Mouse (Mus musculus): ENCODE measurements around the gene Inhbc.

Inhbc gene

GRCm38 (mm10) chr10:127369834-127370820, at the start of gene Inhbc:
Inhbc (minus strand) TSS chr10:127370431.
- no peak for DNase-seq (ENCODE audit: low read depth)

- DNase-seq (ENCODE audit: low read depth) = no peak
Measured at GRCm38 (mm10) chr10:127414141-127414540, 43.9 kb upstream of the Inhbc start.

GRCm38 (mm10) chr10:127413585-127413984, 43.4 kb upstream of the Inhbc start:
- no peak for DNase-seq (ENCODE audit: low read depth)

- no peak for DNase-seq (ENCODE audit: low read depth)
Measured at GRCm38 (mm10) chr10:127412776-127413175, 42.5 kb upstream of the Inhbc start.

GRCm38 (mm10) chr10:127412101-127412500, 41.9 kb upstream of the Inhbc start:
- DNase-seq (ENCODE audit: low read depth) = no peak

GRCm38 (mm10) chr10:127407391-127407790, 37.2 kb upstream of the Inhbc start:
- no peak for DNase-seq (ENCODE audit: low read depth)

- no peak for DNase-seq (ENCODE audit: low read depth)
Measured at GRCm38 (mm10) chr10:127404701-127405100, 34.5 kb upstream of the Inhbc start.

- no peak for DNase-seq (ENCODE audit: low read depth)
Measured at GRCm38 (mm10) chr10:127391774-127392173, 21.5 kb upstream of the Inhbc start.

GRCm38 (mm10) chr10:127381743-127382134, 11.5 kb upstream of the Inhbc start:
- no peak for DNase-seq (ENCODE audit: low read depth)

GRCm38 (mm10) chr10:127380767-127381742, 10.8 kb upstream of the Inhbc start:
- peak; percentile 37 for DNase-seq (ENCODE audit: low read depth)

GRCm38 (mm10) chr10:127380251-127380691, 10.0 kb upstream of the Inhbc start, which contains the start of gene R3hdm2:
R3hdm2 (plus strand) TSS chr10:127380327.
- DNase-seq (ENCODE audit: low read depth) = peak; percentile 73

- no peak for DNase-seq (ENCODE audit: low read depth)
Measured at GRCm38 (mm10) chr10:127379654-127380053, 9.4 kb upstream of the Inhbc start.

GRCm38 (mm10) chr10:127377700-127378099, 7.5 kb upstream of the Inhbc start:
- DNase-seq (ENCODE audit: low read depth) = no peak

GRCm38 (mm10) chr10:127371023-127371422, 792 bp upstream of the Inhbc start:
- DNase-seq (ENCODE audit: low read depth) = no peak

- DNase-seq (ENCODE audit: low read depth) = no peak
Measured at GRCm38 (mm10) chr10:127368273-127368672, 2.0 kb downstream of the Inhbc start.

GRCm38 (mm10) chr10:127367116-127367515, 3.1 kb downstream of the Inhbc start:
- DNase-seq (ENCODE audit: low read depth) = no peak

- DNase-seq (ENCODE audit: low read depth) = no peak
Measured at GRCm38 (mm10) chr10:127360714-127361113, 9.5 kb downstream of the Inhbc start.

GRCm38 (mm10) chr10:127355336-127355735, 14.9 kb downstream of the Inhbc start:
- no peak for DNase-seq (ENCODE audit: low read depth)

- no peak for DNase-seq (ENCODE audit: low read depth)
Measured at GRCm38 (mm10) chr10:127353909-127354895, 16.0 kb downstream of the Inhbc start, which contains the start of gene Inhbe. Inhbe (minus strand) TSS chr10:127354411.

- DNase-seq (ENCODE audit: low read depth) = no peak
Measured at GRCm38 (mm10) chr10:127352766-127353165, 17.5 kb downstream of the Inhbc start.

- no peak for DNase-seq (ENCODE audit: low read depth)
Measured at GRCm38 (mm10) chr10:127352187-127352586, 18.0 kb downstream of the Inhbc start.
